Comparison of ENCODE assay signal across 20 mouse cellular contexts in the genomic region with DNA sequence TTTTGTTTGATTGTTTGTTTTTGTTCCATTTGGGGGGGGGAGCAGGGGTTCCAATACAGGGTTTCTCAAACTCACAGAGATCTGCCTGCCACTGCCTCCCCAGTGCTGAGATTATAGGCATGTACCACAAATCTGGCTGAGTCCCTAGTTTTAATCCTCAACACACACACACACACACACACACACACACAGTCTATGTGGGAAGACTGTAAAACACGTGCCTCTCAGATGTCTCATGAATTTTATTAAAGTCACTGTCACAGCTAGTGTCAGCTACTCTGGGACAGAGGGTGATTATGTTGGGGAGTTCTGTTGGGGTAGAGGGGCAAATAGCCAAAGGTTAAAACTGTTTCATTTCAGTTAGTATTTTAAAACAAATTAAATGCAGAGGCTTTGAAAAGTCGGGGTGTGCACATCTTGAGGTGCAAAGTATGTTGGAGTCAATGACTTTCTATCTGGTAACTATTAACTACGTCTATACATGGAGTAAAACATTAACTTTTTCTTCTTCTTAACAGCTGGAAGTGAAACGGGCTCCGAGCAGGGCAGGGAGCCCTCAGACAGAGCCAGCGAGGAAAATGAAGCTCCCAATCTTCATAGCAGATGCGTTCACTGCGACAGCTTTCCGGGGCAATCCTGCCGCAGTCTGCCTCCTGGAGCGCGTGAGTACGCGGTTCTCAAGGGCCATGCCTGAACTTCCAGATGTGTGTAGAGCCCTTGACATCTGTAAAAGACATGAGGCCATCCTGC. TPM values are rescaled to one million over a fixed set of nuclear protein-coding genes. Genes with fewer than 3 reads are reported as not detected.
A peak's percentile ranks its signal among the peaks of the same experiment; 100 is the strongest.
DNase-seq lines count a peak whose midpoint lies in the region; ATAC-seq lines count a peak whose summit lies in the region.
"Had no signal": no experiment of that assay in that cellular context is flagged by ENCODE, and none has a peak within 500 bp of the region (broad histone marks: within the 10 kb centered on the region; RNA-seq: fewer than 3 reads in every experiment).

No protein-coding gene starts in this region.

- H3K4me3 ChIP-seq in midbrain, embryonic 11.5 days (ENCODE audit: low read depth, low read length), result no peak overlapping the region
- no peak overlapping the region for H3K4me3 ChIP-seq in midbrain, embryonic 13.5 days (replicated peaks)
- H3K4me3 ChIP-seq in kidney, embryonic 15.5 days (replicated peaks), result no peak overlapping the region
- H3K4me3 ChIP-seq in liver, embryonic 16.5 days (ENCODE audit: low read depth, low read length), result no peak overlapping the region; the same call in none of the 2 replicates
- H3K4me3 ChIP-seq in forebrain, embryonic 11.5 days (ENCODE audit: low read depth, low read length), result no peak overlapping the region
- H3K4me3 ChIP-seq: erythroblast, embryonic 14.5 days; heart, embryonic 10.5 days; lung, embryonic 15.5 days; midbrain, embryonic 10.5 days had no signal

- ATAC-seq in midbrain, embryonic 11.5 days (ENCODE audit: low FRiP score), result no peak
- no peak for ATAC-seq in midbrain, embryonic 13.5 days
- ATAC-seq in kidney, embryonic 15.5 days (replicated peaks; ENCODE audit: low FRiP score), result peak; percentile 79
- peak; percentile 59; the same call in 1 of the 2 replicates for ATAC-seq in liver, embryonic 16.5 days (ENCODE audit: low read depth)
- no peak for ATAC-seq in forebrain, embryonic 11.5 days (replicated peaks; ENCODE audit: low FRiP score)
- ATAC-seq: forebrain, embryonic 16.5 days had no signal

- no peak overlapping the region for H3K9ac ChIP-seq in midbrain, embryonic 11.5 days (ENCODE audit: low read length)
- no peak overlapping the region for H3K9ac ChIP-seq in midbrain, embryonic 13.5 days (replicated peaks)
- H3K9ac ChIP-seq in kidney, embryonic 15.5 days, result no peak overlapping the region
- no peak overlapping the region for H3K9ac ChIP-seq in liver, embryonic 16.5 days (ENCODE audit: low read depth, low read length)
- no peak overlapping the region for H3K9ac ChIP-seq in forebrain, embryonic 11.5 days (ENCODE audit: low read length)
- H3K9ac ChIP-seq: hindbrain, embryonic 14.5 days; lung, embryonic 15.5 days had no signal

- no peaks in the 10 kb centered on the region for H3K36me3 ChIP-seq in midbrain, embryonic 11.5 days (ENCODE audit: control insufficient read depth, insufficient read depth, low read length)
- H3K36me3 ChIP-seq in midbrain, embryonic 13.5 days, result no peaks in the 10 kb centered on the region
- H3K36me3 ChIP-seq in kidney, embryonic 15.5 days, result no peaks in the 10 kb centered on the region
- H3K36me3 ChIP-seq in liver, embryonic 16.5 days (ENCODE audit: control insufficient read depth, insufficient read depth), result no peaks in the 10 kb centered on the region
- no peaks in the 10 kb centered on the region for H3K36me3 ChIP-seq in forebrain, embryonic 11.5 days (ENCODE audit: control insufficient read depth, insufficient read depth, low read length)
- H3K36me3 ChIP-seq: heart, embryonic 10.5 days; lung, embryonic 15.5 days; midbrain, embryonic 10.5 days had no signal

- no peak overlapping the region for H3K27ac ChIP-seq in midbrain, embryonic 11.5 days (ENCODE audit: low read depth, low read length)
- no peak overlapping the region for H3K27ac ChIP-seq in midbrain, embryonic 13.5 days
- peak overlapping the region; percentile 28; the same call in 1 of the 2 replicates for H3K27ac ChIP-seq in kidney, embryonic 15.5 days
- no peak overlapping the region for H3K27ac ChIP-seq in liver, embryonic 16.5 days (ENCODE audit: low read length)
- no peak overlapping the region for H3K27ac ChIP-seq in forebrain, embryonic 11.5 days (ENCODE audit: low read depth, low read length)
- H3K27ac ChIP-seq: heart, embryonic 10.5 days; hindbrain, embryonic 14.5 days; lung, embryonic 15.5 days; midbrain, embryonic 10.5 days had no signal

- no peak overlapping the region for H3K4me2 ChIP-seq in midbrain, embryonic 11.5 days
- no peak overlapping the region for H3K4me2 ChIP-seq in midbrain, embryonic 13.5 days (replicated peaks)
- peak overlapping the region; percentile 27; the same call in 1 of the 2 replicates for H3K4me2 ChIP-seq in kidney, embryonic 15.5 days
- peak overlapping the region; percentile 34 for H3K4me2 ChIP-seq in liver, embryonic 16.5 days (ENCODE audit: low read depth, low read length)
- no peak overlapping the region for H3K4me2 ChIP-seq in forebrain, embryonic 11.5 days (ENCODE audit: low read depth, low read length, severe bottlenecking)
- H3K4me2 ChIP-seq: hindbrain, embryonic 14.5 days; lung, embryonic 15.5 days had no signal

- no peaks in the 10 kb centered on the region for H3K9me3 ChIP-seq in midbrain, embryonic 11.5 days (ENCODE audit: control insufficient read depth, low read length)
- H3K9me3 ChIP-seq in midbrain, embryonic 13.5 days, result no peaks in the 10 kb centered on the region
- H3K9me3 ChIP-seq in kidney, embryonic 15.5 days (replicated peaks), result no peaks in the 10 kb centered on the region
- no peaks in the 10 kb centered on the region for H3K9me3 ChIP-seq in liver, embryonic 16.5 days (replicated peaks; ENCODE audit: control insufficient read depth, low read length)
- no peaks in the 10 kb centered on the region for H3K9me3 ChIP-seq in forebrain, embryonic 11.5 days (ENCODE audit: control insufficient read depth, low read length)
- H3K9me3 ChIP-seq: heart, embryonic 10.5 days; lung, embryonic 15.5 days; midbrain, embryonic 10.5 days had no signal

- DNase-seq in midbrain, embryonic 11.5 days (ENCODE audit: low spot score, missing footprints), result peak; percentile 10
- no peak for DNase-seq in frontal cortex, postnatal 25 days (ENCODE audit: low spot score in 2 of 2)
- no peak for DNase-seq in forebrain, embryonic 11.5 days (ENCODE audit: low spot score)
- DNase-seq in cerebellum, adult 11 months, result no peak
- DNase-seq: adrenal gland, postnatal 36 days; cerebellum, postnatal 10 days; embryo, embryonic 11 days; gastrocnemius, postnatal 14 days; heart, postnatal 14 days; right cerebral cortex, adult 18-20 months; spleen, adult 18-20 months had no signal

- H3K27me3 ChIP-seq in midbrain, embryonic 11.5 days (ENCODE audit: control insufficient read depth, insufficient read depth, low read length), result no peaks in the 10 kb centered on the region
- H3K27me3 ChIP-seq in midbrain, embryonic 13.5 days, result no peaks in the 10 kb centered on the region
- no peaks in the 10 kb centered on the region for H3K27me3 ChIP-seq in kidney, embryonic 15.5 days
- no peaks in the 10 kb centered on the region for H3K27me3 ChIP-seq in liver, embryonic 16.5 days (ENCODE audit: control insufficient read depth, insufficient read depth, low read depth, low read length)
- no peaks in the 10 kb centered on the region for H3K27me3 ChIP-seq in forebrain, embryonic 11.5 days (ENCODE audit: control insufficient read depth, insufficient read depth, low read length)
- H3K27me3 ChIP-seq: lung, embryonic 15.5 days had no signal

- WGBS in midbrain, embryonic 11.5 days, result 82% methylated on average over 14 of the region's 14 CpGs
- 86% methylated on average over 14 of the region's 14 CpGs for WGBS in midbrain, embryonic 13.5 days
- WGBS in kidney, embryonic 15.5 days, result 61% methylated on average over 14 of the region's 14 CpGs
- 68% methylated on average over 14 of the region's 14 CpGs for WGBS in liver, embryonic 16.5 days (ENCODE audit: insufficient replicate concordance)
- WGBS in forebrain, embryonic 11.5 days, result 88% methylated on average over 14 of the region's 14 CpGs

- no peaks in the 10 kb centered on the region for H3K4me1 ChIP-seq in midbrain, embryonic 11.5 days (ENCODE audit: control insufficient read depth, insufficient read depth, low read length)
- H3K4me1 ChIP-seq in midbrain, embryonic 13.5 days (replicated peaks), result no peaks in the 10 kb centered on the region
- H3K4me1 ChIP-seq in kidney, embryonic 15.5 days, result no peaks in the 10 kb centered on the region; the same call in 1 of the 2 replicates
- no peaks in the 10 kb centered on the region; the same call in 1 of the 2 replicates for H3K4me1 ChIP-seq in liver, embryonic 16.5 days (ENCODE audit: control insufficient read depth, low read depth, low read length)
- no peaks in the 10 kb centered on the region for H3K4me1 ChIP-seq in forebrain, embryonic 11.5 days (replicated peaks; ENCODE audit: control insufficient read depth, insufficient read depth, low read length)
- H3K4me1 ChIP-seq: heart, embryonic 10.5 days; lung, embryonic 15.5 days; midbrain, embryonic 10.5 days had no signal

RNA-seq across cellular contexts. Expression of a gene that starts 14.6 kb away (rescaled TPM):
- polyA plus RNA-seq in midbrain, embryonic 11.5 days (2014; fragmentation: Nextera tagmentation; extraction: Ambion mirVana), result 0.76 and 1.7 TPM in 2 replicates
- 1.3 TPM in 2 replicates for polyA plus RNA-seq in midbrain, embryonic 13.5 days (2015; fragmentation: Nextera tagmentation; extraction: Ambion mirVana)
- 4.0 and 4.4 TPM in 2 replicates for polyA plus RNA-seq in kidney, embryonic 15.5 days (2015; fragmentation: Nextera tagmentation; extraction: Ambion mirVana)
- 5.3 and 6.4 TPM in 2 replicates for polyA plus RNA-seq in liver, embryonic 16.5 days (2015; fragmentation: Nextera tagmentation; extraction: Ambion mirVana)
- polyA plus RNA-seq in forebrain, embryonic 11.5 days (2014; fragmentation: Nextera tagmentation; extraction: Ambion mirVana), result 0.88 and 0.89 TPM in 2 replicates
- polyA plus RNA-seq: erythroblast, embryonic 14.5 days had no signal

RNA-seq across cellular contexts. Expression of a gene that starts 14.7 kb away (rescaled TPM):
- 172 and 174 TPM in 2 replicates for polyA plus RNA-seq in midbrain, embryonic 11.5 days (2014; fragmentation: Nextera tagmentation; extraction: Ambion mirVana)
- polyA plus RNA-seq in midbrain, embryonic 13.5 days (2015; fragmentation: Nextera tagmentation; extraction: Ambion mirVana), result 242 and 243 TPM in 2 replicates
- polyA plus RNA-seq in kidney, embryonic 15.5 days (2015; fragmentation: Nextera tagmentation; extraction: Ambion mirVana), result 124 and 125 TPM in 2 replicates
- polyA plus RNA-seq in liver, embryonic 16.5 days (2015; fragmentation: Nextera tagmentation; extraction: Ambion mirVana), result 22.2 and 24.3 TPM in 2 replicates
- 161 and 170 TPM in 2 replicates for polyA plus RNA-seq in forebrain, embryonic 11.5 days (2014; fragmentation: Nextera tagmentation; extraction: Ambion mirVana)

RNA-seq across cellular contexts. Expression of a gene that starts 21.2 kb away (rescaled TPM):
- polyA plus RNA-seq in midbrain, embryonic 11.5 days (2014; fragmentation: Nextera tagmentation; extraction: Ambion mirVana), result 0.73 and 0.96 TPM in 2 replicates
- 1.0 and 1.3 TPM in 2 replicates for polyA plus RNA-seq in midbrain, embryonic 13.5 days (2015; fragmentation: Nextera tagmentation; extraction: Ambion mirVana)
- 6.8 and 6.9 TPM in 2 replicates for polyA plus RNA-seq in kidney, embryonic 15.5 days (2015; fragmentation: Nextera tagmentation; extraction: Ambion mirVana)
- polyA plus RNA-seq in liver, embryonic 16.5 days (2015; fragmentation: Nextera tagmentation; extraction: Ambion mirVana), result 36.6 and 48.3 TPM in 2 replicates
- polyA plus RNA-seq in forebrain, embryonic 11.5 days (2014; fragmentation: Nextera tagmentation; extraction: Ambion mirVana), result 1.6 and 1.8 TPM in 2 replicates
- polyA plus RNA-seq: erythroblast, embryonic 14.5 days had no signal

RNA-seq across cellular contexts. Expression of a gene that starts 58.7 kb away (rescaled TPM):
- 21.0 and 23.2 TPM in 2 replicates for polyA plus RNA-seq in midbrain, embryonic 11.5 days (2014; fragmentation: Nextera tagmentation; extraction: Ambion mirVana)
- 51.7 and 55.5 TPM in 2 replicates for polyA plus RNA-seq in midbrain, embryonic 13.5 days (2015; fragmentation: Nextera tagmentation; extraction: Ambion mirVana)
- polyA plus RNA-seq in kidney, embryonic 15.5 days (2015; fragmentation: Nextera tagmentation; extraction: Ambion mirVana), result 25.8 and 26.6 TPM in 2 replicates
- 2.0 and 2.6 TPM in 2 replicates for polyA plus RNA-seq in liver, embryonic 16.5 days (2015; fragmentation: Nextera tagmentation; extraction: Ambion mirVana)
- polyA plus RNA-seq in forebrain, embryonic 11.5 days (2014; fragmentation: Nextera tagmentation; extraction: Ambion mirVana), result 22.7 and 27.1 TPM in 2 replicates
- polyA plus RNA-seq: erythroblast, embryonic 14.5 days had no signal

Comparison
In these comparisons a context has a peak if more than half of its experiments do, and no peak if none do; other contexts are left out.
1. ATAC-seq: peak in kidney, embryonic 15.5 days (single experiment) and liver, embryonic 16.5 days (single experiment); none in midbrain, embryonic 11.5 days (single experiment), midbrain, embryonic 13.5 days (single experiment) and forebrain, embryonic 11.5 days (single experiment).
2. H3K4me2 ChIP-seq: peak in kidney, embryonic 15.5 days (single experiment) and liver, embryonic 16.5 days (single experiment); none in midbrain, embryonic 11.5 days (single experiment), midbrain, embryonic 13.5 days (single experiment) and forebrain, embryonic 11.5 days (single experiment).